Mouse (Mus musculus): ENCODE measurements around the gene Dhx8.

- no peak for TF ChIP-seq FLI1 (IDR thresholded peaks at IDR 0.05; ENCODE audit: low read length)
- no peak for TF ChIP-seq GATA1 (IDR thresholded peaks at IDR 0.05; ENCODE audit: borderline replicate concordance, low read length)
Measured at GRCm38 (mm10) chr11:101699991-101700390, 32.7 kb upstream of the Dhx8 start.

Measured in megakaryocyte, embryonic 14.5 days (primary cell).